Mouse (Mus musculus): ENCODE data around the gene Gm10644.

GRCm38 (mm10) chr8:83974521-83974920, 19.5 kb upstream of the Gm10644 start:
- no peak for TF ChIP-seq POLR2AphosphoS5 (IDR thresholded peaks at IDR 0.05; ENCODE audit: insufficient replicate concordance, low read depth, low read length)
- TF ChIP-seq CTCF (IDR thresholded peaks at IDR 0.05; ENCODE audit: low read depth, low read length) = no peak
- no peak for TF ChIP-seq GATA2 (IDR thresholded peaks at IDR 0.05; ENCODE audit: borderline replicate concordance, low read depth, low read length)
